Mouse (Mus musculus) lung, embryonic 16.5 days (tissue): ENCODE measurements around the gene Slc6a13. TPM values are rescaled to one million over a fixed set of nuclear protein-coding genes. Genes with fewer than 3 reads are reported as not detected.

Experiments used
- ATAC-seq: fragments of 200-750 bp; cut with Nextera tagmentation; 2 replicates; pipeline ENCODE4 v1.8.0; 2017; ENCODE audit warnings: low read depth, mild to moderate bottlenecking, moderate library complexity
- H3K27ac ChIP-seq: fragments of 300-500 bp; sonication (generic); 2 replicates; pipeline ENCODE4 v1.5.1; 2014; ENCODE audit warnings: mild to moderate bottlenecking, control low read depth, low read length
- H3K27me3 ChIP-seq: fragments of 300-500 bp; sonication (generic); 2 replicates; pipeline ENCODE4 v1.6.1; 2014; ENCODE audit warnings: low read depth, low read length, mixed read lengths; ENCODE audit not compliant: control insufficient read depth, insufficient read depth
- H3K36me3 ChIP-seq: fragments of 300-500 bp; sonication (generic); 2 replicates; pipeline ENCODE4 v1.6.1; 2014; ENCODE audit warnings: low read length; ENCODE audit not compliant: control insufficient read depth, insufficient read depth
- H3K4me1 ChIP-seq: fragments of 300-500 bp; sonication (generic); replicated peaks from 2 replicates; pipeline ENCODE4 v1.6.1; 2014; ENCODE audit warnings: low read length, mixed read lengths; ENCODE audit not compliant: control insufficient read depth, insufficient read depth
- H3K4me2 ChIP-seq: fragments of 300-500 bp; sonication (generic); 2 replicates; pipeline ENCODE4 v1.6.1; 2014; ENCODE audit warnings: low read depth, low read length, control low read depth
- H3K4me3 ChIP-seq: fragments of 300-500 bp; sonication (generic); 2 replicates; pipeline ENCODE4 v1.5.1; 2014; ENCODE audit warnings: mild to moderate bottlenecking, low read length, control low read depth
- H3K9ac ChIP-seq: fragments of 300-500 bp; sonication (generic); 2 replicates; pipeline ENCODE4 v1.6.1; 2014; ENCODE audit warnings: low read length, control low read depth
- H3K9me3 ChIP-seq: fragments of 300-500 bp; sonication (generic); 2 replicates; pipeline ENCODE4 v1.6.1; 2016; ENCODE audit warnings: low read length; ENCODE audit not compliant: control insufficient read depth
- WGBS: fragments of 180-500 bp; shearing (Covaris S2); extraction: QIAGEN DNeasy Blood & Tissue Kit; methylation state at CpG from one replicate; pipeline ENCODE4 v1.1.7; 2014; 5-methylcytosine and 5-hydroxymethylcytosine counted together
- polyA plus RNA-seq: library from polyadenylated mRNA; unstranded; fragments of >200 nt; fragmentation: Nextera tagmentation; extraction: Ambion mirVana; gene quantifications from 2 replicates; pipeline ENCODE4 v1.2.1, GENCODE M21; 2015

The Slc6a13 gene
- polyA plus RNA-seq, 1 experiment from 2014 or later, result 0.84 TPM

GRCm38 (mm10) chr6:121337229-121337628, 37.2 kb downstream of the Slc6a13 start:
- no peak overlapping the region for H3K4me2 ChIP-seq
- no peak overlapping the region for H3K9ac ChIP-seq
- ATAC-seq, result no peak
- no peaks in the 10 kb centered on the region for H3K36me3 ChIP-seq
- H3K4me1 ChIP-seq, result 0 out of 2 replicates have a peak, but pooled peaks cover 3% of the 10 kb centered on the region
- H3K27ac ChIP-seq, result no peak overlapping the region
- no peaks in the 10 kb centered on the region for H3K27me3 ChIP-seq
- WGBS, result 88% methylated on average over 9 of the region's 9 CpGs
- no peak overlapping the region for H3K4me3 ChIP-seq
- no peaks in the 10 kb centered on the region for H3K9me3 ChIP-seq

- no peaks in the 10 kb centered on the region for H3K36me3 ChIP-seq
- H3K27me3 ChIP-seq, result no peaks in the 10 kb centered on the region
- 0 out of 2 replicates have a peak, but pooled peaks cover 3% of the 10 kb centered on the region for H3K4me1 ChIP-seq
- H3K9ac ChIP-seq, result no peak overlapping the region
- no peaks in the 10 kb centered on the region for H3K9me3 ChIP-seq
- WGBS, result 30% methylated on average over 3 of the region's 3 CpGs
- no peak overlapping the region for H3K4me2 ChIP-seq
- no peak overlapping the region for H3K27ac ChIP-seq
- ATAC-seq, result peak; percentile 64
- no peak overlapping the region for H3K4me3 ChIP-seq
These were observed 37.9 kb downstream of the Slc6a13 start for GRCm38 (mm10) chr6:121337770-121338518.

- 32% methylated on average over 4 of the region's 4 CpGs for WGBS
- H3K4me3 ChIP-seq, result no peak overlapping the region
- no peak overlapping the region for H3K27ac ChIP-seq
These were observed 38.5 kb downstream of the Slc6a13 start for GRCm38 (mm10) chr6:121338519-121338896.

GRCm38 (mm10) chr6:121341650-121342049, 41.6 kb downstream of the Slc6a13 start:
- H3K9me3 ChIP-seq, result no peaks in the 10 kb centered on the region
- H3K4me2 ChIP-seq, result no peak overlapping the region
- no peaks in the 10 kb centered on the region for H3K36me3 ChIP-seq
- ATAC-seq, result no peak
- peaks cover 9% of the 10 kb centered on the region for H3K4me1 ChIP-seq
- no peak overlapping the region for H3K4me3 ChIP-seq
- H3K9ac ChIP-seq, result no peak overlapping the region
- no peaks in the 10 kb centered on the region for H3K27me3 ChIP-seq
- no peak overlapping the region for H3K27ac ChIP-seq
- 77% methylated on average over 6 of the region's 6 CpGs for WGBS

More at GRCm38 (mm10) chr6:121338519-121338896, 38.5 kb downstream of the Slc6a13 start:
- H3K9me3 ChIP-seq, result no peaks in the 10 kb centered on the region
- H3K27me3 ChIP-seq, result no peaks in the 10 kb centered on the region
- 0 out of 2 replicates have a peak, but pooled peaks cover 3% of the 10 kb centered on the region for H3K4me1 ChIP-seq
- H3K9ac ChIP-seq, result no peak overlapping the region
- H3K36me3 ChIP-seq, result no peaks in the 10 kb centered on the region
- peak; percentile 7; the same call in 1 of the 2 replicates for ATAC-seq
- no peak overlapping the region for H3K4me2 ChIP-seq

GRCm38 (mm10) chr6:121343026-121343770, 43.2 kb downstream of the Slc6a13 start, which contains the start of gene Slc6a12:
TSS of gene Slc6a12 (plus strand) at chr6:121343076.
- 70% methylated on average over 15 of the region's 15 CpGs for WGBS
- H3K27me3 ChIP-seq, result no peaks in the 10 kb centered on the region
- no peaks in the 10 kb centered on the region for H3K9me3 ChIP-seq
- no peaks in the 10 kb centered on the region for H3K36me3 ChIP-seq
- H3K27ac ChIP-seq, result no peak within 1 kb of the TSS
- H3K9ac ChIP-seq, result no peak within 1 kb of the TSS
- no peak within 1 kb of the TSS for H3K4me3 ChIP-seq
- H3K4me1 ChIP-seq, result peaks cover 9% of the 10 kb centered on the region
- no peak within 1 kb of the TSS for H3K4me2 ChIP-seq
- ATAC-seq, result no peak

GRCm38 (mm10) chr6:121343771-121344123, 43.7 kb downstream of the Slc6a13 start:
- no peaks in the 10 kb centered on the region for H3K27me3 ChIP-seq
- H3K4me1 ChIP-seq, result peaks cover 6% of the 10 kb centered on the region
- no peak for ATAC-seq
- H3K27ac ChIP-seq, result no peak overlapping the region
- H3K9me3 ChIP-seq, result no peaks in the 10 kb centered on the region
- 49% methylated on average over 6 of the region's 6 CpGs for WGBS
- H3K9ac ChIP-seq, result no peak overlapping the region
- H3K36me3 ChIP-seq, result no peaks in the 10 kb centered on the region
- no peak overlapping the region for H3K4me2 ChIP-seq
- no peak overlapping the region for H3K4me3 ChIP-seq

- no peaks in the 10 kb centered on the region for H3K9me3 ChIP-seq
- no peaks in the 10 kb centered on the region for H3K27me3 ChIP-seq
- no peak overlapping the region for H3K4me2 ChIP-seq
- H3K36me3 ChIP-seq, result no peaks in the 10 kb centered on the region
- no peak overlapping the region for H3K27ac ChIP-seq
- H3K4me3 ChIP-seq, result no peak overlapping the region
- H3K9ac ChIP-seq, result no peak overlapping the region
- ATAC-seq, result no peak
- H3K4me1 ChIP-seq, result peaks cover 6% of the 10 kb centered on the region
- WGBS, result 36% methylated on average over 5 of the region's 5 CpGs
These were observed 44.3 kb downstream of the Slc6a13 start for GRCm38 (mm10) chr6:121344329-121344728.

GRCm38 (mm10) chr6:121346428-121346827, 46.4 kb downstream of the Slc6a13 start:
- H3K4me3 ChIP-seq, result no peak overlapping the region
- 28% methylated on average over 8 of the region's 8 CpGs for WGBS

GRCm38 (mm10) chr6:121352276-121352675, 52.2 kb downstream of the Slc6a13 start:
- Histone ChIP-seq H3K9me3 (no peaks in the 10 kb centered on the region), H3K4me1 (no peaks in the 10 kb centered on the region), H3K4me3 (no peak overlapping the region), H3K4me2 (no peak overlapping the region), H3K27ac (no peak overlapping the region), H3K27me3 (no peaks in the 10 kb centered on the region), H3K36me3 (no peaks in the 10 kb centered on the region), H3K9ac (no peak overlapping the region)
- no peak for ATAC-seq
- 57% methylated on average over 2 of the region's 2 CpGs for WGBS

More at GRCm38 (mm10) chr6:121346428-121346827, 46.4 kb downstream of the Slc6a13 start:
- Histone ChIP-seq H3K4me2 (no peak overlapping the region), H3K4me1 (peaks cover 6% of the 10 kb centered on the region), H3K36me3 (no peaks in the 10 kb centered on the region), H3K9me3 (no peaks in the 10 kb centered on the region), H3K27ac (no peak overlapping the region), H3K27me3 (no peaks in the 10 kb centered on the region), H3K9ac (no peak overlapping the region)
- ATAC-seq, result no peak
